Mouse (Mus musculus): Measurements from ENCODE around the gene Fgd5.

- TF ChIP-seq POLR2A (IDR thresholded peaks at IDR 0.05; ENCODE audit: control insufficient read depth in 1 of 2, insufficient read depth in 1 of 2, low read depth in 1 of 2, low read length in 2 of 2, poor library complexity in 1 of 2), result no peak
- no peak for TF ChIP-seq CTCF (IDR thresholded peaks at IDR 0.05 in 2 of 3, conservative IDR thresholded peaks at IDR 0.05 in 1 of 3; ENCODE audit: control insufficient read depth in 1 of 3, insufficient read depth in 1 of 3, low read depth in 2 of 3, low read length in 3 of 3, poor library complexity in 1 of 3, severe bottlenecking in 1 of 3)
- no peak for TF ChIP-seq USF1 (IDR thresholded peaks at IDR 0.05; ENCODE audit: low read depth, low read length)
- no peak for TF ChIP-seq TAL1 (IDR thresholded peaks at IDR 0.05; ENCODE audit: low read length)
- TF ChIP-seq HCFC1 (IDR thresholded peaks at IDR 0.05; ENCODE audit: low read depth, low read length), result no peak
- no peak for TF ChIP-seq SIN3A (IDR thresholded peaks at IDR 0.05; ENCODE audit: low read length)
- TF ChIP-seq MXI1 (IDR thresholded peaks at IDR 0.05; ENCODE audit: low read depth, low read length), result no peak
- TF ChIP-seq UBTF (IDR thresholded peaks at IDR 0.05; ENCODE audit: borderline replicate concordance, insufficient read depth, low read depth, low read length), result no peak
- TF ChIP-seq MEF2A (IDR thresholded peaks at IDR 0.05; ENCODE audit: extremely low read depth, insufficient replicate concordance, low read depth, low read length, poor library complexity, severe bottlenecking), result no peak
- TF ChIP-seq JUND (IDR thresholded peaks at IDR 0.05; ENCODE audit: low read depth, low read length), result no peak
- TF ChIP-seq MAFK (IDR thresholded peaks at IDR 0.05; ENCODE audit: borderline replicate concordance, low read depth, low read length), result no peak
These were observed 42.8 kb downstream of the Fgd5 start for GRCm38 (mm10) chr6:92021506-92021905.
